Mouse (Mus musculus) intestine, embryonic 15.5 days (tissue): ENCODE measurements around the gene Hsdl2. TPM values are rescaled to one million over a fixed set of nuclear protein-coding genes. Genes with fewer than 3 reads are reported as not detected.
"Not testable (repeated sequence)": the region's sequence is repeated elsewhere in the genome, so short reads cannot be mapped to it uniquely, and the experiment has no call there.

Experiments used
- ATAC-seq: fragments of 200-750 bp; cut with Nextera tagmentation; 2 replicates; pipeline ENCODE4 v1.8.0; 2017; ENCODE audit warnings: moderate TSS enrichment, moderate library complexity
- H3K27ac ChIP-seq: fragments of 300-500 bp; sonication (generic); 2 replicates; pipeline ENCODE4 v1.5.1; 2015; ENCODE audit warnings: mild to moderate bottlenecking, inconsistent platforms
- H3K27me3 ChIP-seq: fragments of 300-500 bp; sonication (generic); replicated peaks from 2 replicates; pipeline ENCODE4 v1.6.1; 2015; ENCODE audit warnings: inconsistent platforms
- H3K36me3 ChIP-seq: fragments of 300-500 bp; sonication (generic); 2 replicates; pipeline ENCODE4 v1.6.1; 2015; ENCODE audit warnings: inconsistent platforms
- H3K4me1 ChIP-seq: fragments of 300-500 bp; sonication (generic); replicated peaks from 2 replicates; pipeline ENCODE4 v1.6.1; 2015; ENCODE audit warnings: inconsistent platforms
- H3K4me2 ChIP-seq: fragments of 300-500 bp; sonication (generic); replicated peaks from 2 replicates; pipeline ENCODE4 v1.6.1; 2015; ENCODE audit warnings: mild to moderate bottlenecking, inconsistent platforms
- H3K4me3 ChIP-seq: fragments of 300-500 bp; sonication (generic); replicated peaks from 2 replicates; pipeline ENCODE4 v1.5.1; 2015; ENCODE audit warnings: inconsistent platforms
- H3K9ac ChIP-seq: fragments of 300-500 bp; sonication (generic); 2 replicates; pipeline ENCODE4 v1.6.1; 2015; ENCODE audit warnings: inconsistent platforms
- H3K9me3 ChIP-seq: fragments of 300-500 bp; sonication (generic); 2 replicates; pipeline ENCODE4 v1.6.1; 2016; ENCODE audit warnings: inconsistent platforms
- WGBS: fragments of 180-500 bp; shearing (Covaris S2); methylation state at CpG from one replicate; pipeline ENCODE4 v1.1.7; 2015; 5-methylcytosine and 5-hydroxymethylcytosine counted together
- polyA plus RNA-seq: library from polyadenylated mRNA; unstranded; fragments of >200 nt; fragmentation: Nextera tagmentation; extraction: Ambion mirVana; gene quantifications from 2 replicates; pipeline ENCODE4 v1.2.1, GENCODE M21; 2015

The Hsdl2 gene
- polyA plus RNA-seq, 1 experiment from 2014 or later: 20.2 TPM

DNA sequence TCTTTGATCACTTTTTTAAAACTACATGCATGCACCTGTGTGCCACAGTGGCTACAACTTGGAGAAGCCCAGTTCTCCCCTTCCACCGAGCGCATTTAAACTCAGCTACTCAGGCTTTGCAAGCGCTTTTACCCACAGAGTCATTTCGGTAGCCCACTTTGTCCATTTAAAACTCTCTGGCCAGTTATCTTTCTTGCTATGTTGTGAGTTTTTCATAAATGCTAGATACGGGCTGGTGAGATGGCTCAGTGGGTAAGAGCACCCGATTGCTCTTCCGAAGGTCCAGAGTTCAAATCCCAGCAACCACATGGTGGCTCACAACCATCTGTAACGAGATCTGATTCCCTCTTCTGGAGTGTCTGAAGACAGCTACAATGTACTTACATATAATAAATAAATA is 10.8 kb upstream of the Hsdl2 start:
- not testable (repeated sequence) for H3K36me3 ChIP-seq, H3K4me3 ChIP-seq, H3K9ac ChIP-seq, ATAC-seq, H3K27me3 ChIP-seq, H3K4me2 ChIP-seq, H3K27ac ChIP-seq, H3K9me3 ChIP-seq, H3K4me1 ChIP-seq
- WGBS: 93% methylated on average over 8 of the region's 8 CpGs

DNA sequence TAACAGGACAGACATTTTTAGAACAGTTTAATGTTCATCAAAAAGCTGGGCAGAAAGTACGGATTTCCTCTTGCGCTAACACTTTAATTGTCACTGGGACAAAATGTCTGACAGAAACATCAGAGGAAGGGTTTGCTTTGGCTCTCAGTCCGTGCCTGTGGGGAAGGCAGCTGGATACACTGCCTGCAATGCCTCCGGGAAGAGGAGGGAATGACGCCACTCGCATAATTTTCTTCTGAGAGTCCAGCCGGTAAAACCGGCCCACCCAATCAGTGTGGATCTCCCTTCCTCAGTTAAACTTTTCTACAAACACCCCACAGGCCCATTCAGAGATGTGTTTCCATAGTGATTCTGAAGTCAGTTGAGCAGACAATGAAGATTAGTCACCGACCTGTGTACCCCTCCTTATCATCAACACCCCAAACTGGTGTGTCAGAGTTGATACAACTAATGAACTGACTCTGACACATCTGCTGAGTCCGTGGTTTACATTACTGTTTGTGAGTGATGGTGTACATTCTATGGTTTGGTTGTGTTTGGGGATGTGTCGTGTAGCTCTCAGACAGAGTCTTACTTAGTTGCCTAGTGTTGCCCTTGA is 8.7 kb upstream of the Hsdl2 start:
- no peaks in the 10 kb centered on the region for H3K27me3 ChIP-seq
- H3K4me2 ChIP-seq: no peak overlapping the region
- H3K9ac ChIP-seq: no peak overlapping the region
- no peak overlapping the region for H3K27ac ChIP-seq
- 78% methylated on average over 11 of the region's 11 CpGs for WGBS
- H3K36me3 ChIP-seq: no peaks in the 10 kb centered on the region
- no peak overlapping the region for H3K4me3 ChIP-seq
- no peaks in the 10 kb centered on the region for H3K4me1 ChIP-seq
- ATAC-seq: no peak
- no peaks in the 10 kb centered on the region for H3K9me3 ChIP-seq

DNA sequence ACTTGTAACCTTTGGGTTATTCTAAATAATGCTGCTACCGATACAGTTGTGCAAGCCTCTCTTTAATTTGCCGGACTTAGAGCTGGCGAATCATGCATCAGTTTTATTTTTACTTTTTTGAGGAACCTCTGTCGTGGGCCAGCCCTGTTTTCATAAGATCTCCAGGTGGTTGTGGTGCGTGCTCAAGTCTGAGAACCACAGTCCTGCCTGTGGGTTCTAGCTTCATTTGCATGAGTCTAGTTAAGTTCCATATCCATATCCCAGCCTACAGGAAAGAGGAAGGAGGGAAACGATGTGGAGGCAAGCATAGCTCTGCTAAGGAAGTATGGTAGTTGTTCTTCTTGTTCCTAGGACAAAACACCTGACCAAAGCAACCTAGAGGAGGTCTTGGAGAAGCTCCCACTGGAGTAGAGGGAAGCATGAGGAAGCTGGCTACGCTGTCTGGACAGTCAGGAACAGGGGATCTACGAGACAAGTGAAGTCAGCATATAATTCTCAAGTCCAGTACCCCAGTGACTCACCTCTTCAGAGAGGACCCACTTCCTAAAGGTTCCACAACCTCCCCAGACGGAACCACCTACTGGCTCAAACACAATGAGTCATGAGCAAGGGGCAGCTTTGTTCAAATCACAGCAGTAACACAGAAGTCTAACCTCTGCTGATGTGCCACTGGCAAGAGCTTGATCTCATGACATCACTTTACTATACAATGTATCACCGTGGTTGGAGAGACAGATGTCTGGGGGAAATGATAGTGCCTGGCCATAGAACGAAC is 6.0 kb upstream of the Hsdl2 start:
- Histone ChIP-seq H3K9me3 (no peaks in the 10 kb centered on the region), H3K27ac (no peak overlapping the region), H3K4me3 (no peak overlapping the region), H3K4me1 (peaks cover 3% of the 10 kb centered on the region; the same call in 1 of the 2 replicates), H3K27me3 (no peaks in the 10 kb centered on the region), H3K9ac (no peak overlapping the region), H3K4me2 (no peak overlapping the region), H3K36me3 (no peaks in the 10 kb centered on the region)
- WGBS: 84% methylated on average over 11 of the region's 11 CpGs
- no peak for ATAC-seq

DNA sequence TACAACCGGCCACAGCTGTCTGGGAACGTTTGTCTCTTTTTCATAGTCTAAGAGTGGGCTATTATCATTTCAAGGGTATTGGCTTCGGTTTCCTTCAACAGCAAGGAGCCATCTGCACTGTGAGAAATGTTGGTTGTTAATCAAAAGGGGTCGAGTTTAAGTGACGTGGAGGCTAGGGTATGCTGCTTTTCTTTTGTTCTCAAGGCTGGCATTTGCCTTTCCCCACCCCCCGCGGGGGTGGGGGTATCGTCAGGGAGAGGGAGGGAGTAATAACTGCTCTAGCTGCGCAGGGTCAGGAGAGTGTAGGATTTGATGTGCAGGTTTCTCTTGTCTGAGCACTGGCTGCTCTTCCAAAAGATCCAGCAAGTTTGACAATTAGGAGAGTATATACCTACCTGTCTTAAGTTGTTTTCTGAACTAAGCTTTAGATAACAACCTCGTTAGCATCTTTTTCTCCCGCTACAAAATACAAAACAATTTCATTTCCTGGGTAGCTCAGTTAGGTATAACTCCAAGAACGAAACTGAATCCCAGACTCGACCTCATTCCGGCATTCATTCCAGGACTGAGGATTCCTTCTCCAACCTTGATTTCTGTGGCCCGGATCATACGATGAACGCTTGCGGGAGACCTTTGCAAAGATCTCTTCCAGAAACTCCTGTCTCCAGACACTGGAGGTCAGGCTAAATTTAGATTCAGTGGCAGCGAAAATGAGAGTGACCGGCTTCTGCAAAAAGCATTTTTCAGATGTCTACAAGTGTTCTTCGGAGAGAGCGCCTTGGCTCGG is 675 bp upstream of the Hsdl2 start:
- under 1% methylated on average over 23 of the region's 23 CpGs for WGBS
- Histone ChIP-seq H3K4me3 (peak overlapping the region; percentile 73), H3K27me3 (no peaks in the 10 kb centered on the region), H3K9me3 (no peaks in the 10 kb centered on the region), H3K4me1 (peaks cover 8% of the 10 kb centered on the region; the same call in 1 of the 2 replicates), H3K4me2 (peak overlapping the region; percentile 80), H3K27ac (peak overlapping the region; percentile 74), H3K9ac (peak overlapping the region; percentile 56), H3K36me3 (no peaks in the 10 kb centered on the region)
- ATAC-seq: peak; percentile 27

DNA sequence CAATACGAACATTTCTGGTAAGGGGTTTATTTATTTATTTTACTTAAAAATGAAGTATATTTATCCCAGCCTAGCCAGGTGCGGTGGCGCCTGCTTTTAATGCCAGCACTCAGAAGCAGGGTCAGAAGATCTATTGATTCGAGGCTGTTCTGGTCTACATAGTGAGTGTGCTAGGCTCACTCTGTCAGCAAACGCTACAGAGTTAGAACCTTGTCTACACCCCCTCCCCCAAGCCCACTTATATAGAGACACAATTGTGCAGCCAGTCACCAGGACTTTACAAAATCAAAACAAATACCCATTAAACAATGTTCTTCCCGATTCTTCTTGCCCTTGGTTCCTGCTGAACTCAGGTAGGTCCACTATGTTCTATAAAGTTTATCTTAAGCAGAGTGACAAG is 823 bp downstream of the Hsdl2 start:
- Histone ChIP-seq H3K36me3 (no peaks in the 10 kb centered on the region), H3K9me3 (no peaks in the 10 kb centered on the region), H3K4me1 (peaks cover 8% of the 10 kb centered on the region; the same call in 1 of the 2 replicates), H3K4me3 (peak overlapping the region; percentile 73), H3K4me2 (peak overlapping the region; percentile 80), H3K27me3 (no peaks in the 10 kb centered on the region), H3K27ac (no peak overlapping the region), H3K9ac (no peak overlapping the region)
- 17% methylated on average over 6 of the region's 6 CpGs for WGBS
- ATAC-seq: no peak

DNA sequence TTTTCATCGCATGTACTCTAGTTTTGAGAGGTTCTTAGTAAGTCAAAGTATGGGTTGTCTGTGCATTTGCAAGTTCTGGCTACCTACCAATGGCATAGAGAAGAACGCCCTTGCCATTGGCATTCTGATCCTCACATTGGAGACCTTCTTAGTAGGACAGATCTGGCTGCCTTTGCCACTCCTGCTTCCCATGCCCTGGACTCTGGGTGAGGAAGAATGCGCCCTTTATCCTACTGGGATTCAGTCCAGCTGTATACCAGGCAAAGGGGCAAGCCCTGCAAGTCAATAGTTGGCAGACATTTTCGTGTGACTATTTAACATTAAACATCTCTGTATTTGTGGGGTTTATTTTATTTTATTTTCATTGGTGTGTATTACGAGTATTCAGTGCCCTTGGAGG is 3.7 kb downstream of the Hsdl2 start:
- no peak overlapping the region for H3K27ac ChIP-seq
- WGBS: 84% methylated on average over 5 of the region's 5 CpGs
- no peak for ATAC-seq

GRCm38 (mm10) chr4:59587215-59587871 is 6.0 kb downstream of the Hsdl2 start:
- H3K9ac ChIP-seq: no peak overlapping the region
- H3K36me3 ChIP-seq: no peaks in the 10 kb centered on the region
- no peak for ATAC-seq
- H3K4me2 ChIP-seq: no peak overlapping the region
- no peaks in the 10 kb centered on the region for H3K27me3 ChIP-seq
- no peaks in the 10 kb centered on the region for H3K9me3 ChIP-seq
- WGBS: 75% methylated on average over 2 of the region's 2 CpGs
- no peaks in the 10 kb centered on the region; the same call in 1 of the 2 replicates for H3K4me1 ChIP-seq
- no peak overlapping the region for H3K27ac ChIP-seq
- no peak overlapping the region for H3K4me3 ChIP-seq

More for the DNA sequence above, 3.7 kb downstream of the Hsdl2 start:
- Histone ChIP-seq H3K9me3 (no peaks in the 10 kb centered on the region), H3K4me2 (no peak overlapping the region), H3K27me3 (no peaks in the 10 kb centered on the region), H3K9ac (no peak overlapping the region), H3K4me1 (peaks cover 8% of the 10 kb centered on the region; the same call in 1 of the 2 replicates), H3K4me3 (no peak overlapping the region), H3K36me3 (no peaks in the 10 kb centered on the region)

- no peak overlapping the region for H3K4me2 ChIP-seq
- no peak for ATAC-seq
- H3K36me3 ChIP-seq: no peaks in the 10 kb centered on the region
- WGBS: 100% methylated on average over 1 of the region's 1 CpGs
- no peak overlapping the region for H3K27ac ChIP-seq
- no peaks in the 10 kb centered on the region for H3K4me1 ChIP-seq
- H3K9me3 ChIP-seq: no peaks in the 10 kb centered on the region
- H3K27me3 ChIP-seq: no peaks in the 10 kb centered on the region
- no peak overlapping the region for H3K9ac ChIP-seq
- no peak overlapping the region for H3K4me3 ChIP-seq
Measured at GRCm38 (mm10) chr4:59587872-59588226, 6.5 kb downstream of the Hsdl2 start.

DNA sequence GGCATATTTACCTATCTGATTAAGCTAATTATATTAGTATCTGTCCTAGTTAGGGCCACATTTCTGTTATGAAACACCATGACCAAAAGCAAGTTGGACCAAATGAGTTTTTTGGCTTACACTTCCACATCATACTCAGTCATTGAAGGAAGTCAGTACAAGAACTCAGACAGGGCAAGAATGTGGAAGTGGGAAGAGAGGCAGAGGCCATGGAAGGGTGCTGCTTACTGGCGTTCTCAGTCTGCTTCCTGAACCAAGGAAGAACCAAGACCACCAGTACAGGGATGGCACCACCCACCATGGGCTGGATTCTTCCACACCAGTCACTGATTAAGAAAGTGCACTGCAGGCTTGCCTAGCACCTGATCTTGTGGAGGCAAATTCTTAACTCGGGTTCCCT is 13.3 kb downstream of the Hsdl2 start:
- no peaks in the 10 kb centered on the region for H3K9me3 ChIP-seq
- no peaks in the 10 kb centered on the region for H3K4me1 ChIP-seq
- ATAC-seq: no peak
- H3K4me2 ChIP-seq: no peak overlapping the region
- WGBS: 74% methylated on average over 2 of the region's 2 CpGs
- H3K36me3 ChIP-seq: no peaks in the 10 kb centered on the region
- no peak overlapping the region for H3K4me3 ChIP-seq
- H3K27me3 ChIP-seq: no peaks in the 10 kb centered on the region
- no peak overlapping the region for H3K9ac ChIP-seq
- H3K27ac ChIP-seq: no peak overlapping the region

- H3K9ac ChIP-seq: no peak overlapping the region
- no peak overlapping the region for H3K4me3 ChIP-seq
- H3K4me1 ChIP-seq: no peaks in the 10 kb centered on the region
- H3K27ac ChIP-seq: no peak overlapping the region
- no peaks in the 10 kb centered on the region for H3K27me3 ChIP-seq
- H3K4me2 ChIP-seq: no peak overlapping the region
- no peak for ATAC-seq
- WGBS: 87% methylated on average over 2 of the region's 2 CpGs
- no peaks in the 10 kb centered on the region for H3K36me3 ChIP-seq
- H3K9me3 ChIP-seq: no peaks in the 10 kb centered on the region
Measured at GRCm38 (mm10) chr4:59596556-59596955, 15.2 kb downstream of the Hsdl2 start.

GRCm38 (mm10) chr4:59602704-59603103 is 21.3 kb downstream of the Hsdl2 start:
- no peak overlapping the region for H3K4me3 ChIP-seq
- H3K4me1 ChIP-seq: no peaks in the 10 kb centered on the region
- no peak overlapping the region for H3K4me2 ChIP-seq
- H3K27ac ChIP-seq: no peak overlapping the region
- H3K9ac ChIP-seq: no peak overlapping the region
- no peaks in the 10 kb centered on the region for H3K27me3 ChIP-seq
- H3K36me3 ChIP-seq: no peaks in the 10 kb centered on the region
- no peak for ATAC-seq
- H3K9me3 ChIP-seq: no peaks in the 10 kb centered on the region
- WGBS: 90% methylated on average over 4 of the region's 4 CpGs

DNA sequence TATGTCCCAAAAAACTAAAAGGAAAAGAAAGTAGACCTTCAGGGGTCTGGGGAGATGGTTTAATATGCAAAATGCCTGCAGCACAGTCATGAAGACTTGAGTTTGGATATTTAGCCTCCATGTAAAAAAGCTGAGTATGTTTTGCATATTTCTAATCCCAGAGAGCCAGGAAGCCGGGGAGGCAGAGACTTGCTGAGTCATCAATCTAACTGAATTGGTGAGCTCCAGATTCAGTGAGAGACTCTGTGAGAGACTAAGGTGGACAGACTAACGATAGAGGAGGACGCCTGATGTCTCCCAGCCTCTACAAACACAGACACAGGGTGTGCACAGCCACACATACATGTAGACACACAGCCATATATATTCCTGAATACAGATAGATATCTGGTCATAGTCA is 23.5 kb downstream of the Hsdl2 start:
- Histone ChIP-seq H3K9ac (no peak overlapping the region), H3K4me2 (no peak overlapping the region), H3K36me3 (no peaks in the 10 kb centered on the region), H3K4me1 (no peaks in the 10 kb centered on the region), H3K4me3 (no peak overlapping the region), H3K27ac (no peak overlapping the region), H3K9me3 (no peaks in the 10 kb centered on the region), H3K27me3 (no peaks in the 10 kb centered on the region)
- 77% methylated on average over 3 of the region's 3 CpGs for WGBS
- ATAC-seq: no peak
